Mouse (Mus musculus) gastrocnemius, postnatal 25 days (tissue): ENCODE measurements around the gene Nav1. TPM values are rescaled to one million over a fixed set of nuclear protein-coding genes. Genes with fewer than 3 reads are reported as not detected.
A peak's percentile ranks its signal among the peaks of the same experiment; 100 is the strongest.

ENCODE experiments used
- DNase-seq: peaks from one replicate; pipeline ENCODE4 v3.0.0; 2022
- long read RNA-seq, 2 experiments: library from polyadenylated mRNA; stranded (forward); transcript quantifications; one replicate each; pipeline ENCODE4 v2.0.0; 2021
- total RNA-seq, 2 experiments: library from RNA; stranded (reverse); gene quantifications; 1 replicate in 1 of 2; 2 replicates in 1 of 2; pipeline ENCODE4 v1.2.3; 2021

The Nav1 gene
- total RNA-seq = 10 to 100 TPM in 1 of 2 experiments, 1 to 10 TPM in 1; 7.9 to 11.1 TPM
- long read RNA-seq, experiment 1, partial matches to known transcripts = 0 of 3 reads
- long read RNA-seq, experiment 1, other reads (novel, unspliced or antisense) = 3 of 3 reads
- long read RNA-seq, experiment 2, partial matches to known transcripts = 0 of 2 reads
- long read RNA-seq, experiment 2, other reads (novel, unspliced or antisense) = 2 of 2 reads

- DNase-seq = no peak
These were observed at the start of gene Nav1 for GRCm38 (mm10) chr1:135607019-135607418. TSS of gene Nav1 (minus strand) at chr1:135607295.

GRCm38 (mm10) chr1:135653909-135654308, 46.8 kb upstream of the Nav1 start:
- no peak for DNase-seq

- no peak for DNase-seq
These were observed 38.5 kb upstream of the Nav1 start for GRCm38 (mm10) chr1:135645459-135646195.

GRCm38 (mm10) chr1:135644110-135644509, 37.0 kb upstream of the Nav1 start:
- no peak for DNase-seq

GRCm38 (mm10) chr1:135643691-135644090, 36.6 kb upstream of the Nav1 start:
- no peak for DNase-seq

- no peak for DNase-seq
These were observed 32.8 kb upstream of the Nav1 start for GRCm38 (mm10) chr1:135639853-135640252.

- no peak for DNase-seq
These were observed 32.0 kb upstream of the Nav1 start for GRCm38 (mm10) chr1:135639093-135639492.

- no peak for DNase-seq
These were observed 30.5 kb upstream of the Nav1 start for GRCm38 (mm10) chr1:135637574-135638008.

GRCm38 (mm10) chr1:135636111-135636511, 29.0 kb upstream of the Nav1 start:
- DNase-seq = no peak

- DNase-seq = no peak
These were observed 28.4 kb upstream of the Nav1 start for GRCm38 (mm10) chr1:135635323-135636064.

- no peak for DNase-seq
These were observed 27.7 kb upstream of the Nav1 start for GRCm38 (mm10) chr1:135634791-135635190.

GRCm38 (mm10) chr1:135633884-135634283, 26.8 kb upstream of the Nav1 start:
- DNase-seq = no peak

GRCm38 (mm10) chr1:135633478-135633877, 26.4 kb upstream of the Nav1 start:
- no peak for DNase-seq

- no peak for DNase-seq
These were observed 25.1 kb upstream of the Nav1 start for GRCm38 (mm10) chr1:135632199-135632598.

GRCm38 (mm10) chr1:135631515-135631914, 24.4 kb upstream of the Nav1 start:
- DNase-seq = peak; percentile 80

- no peak for DNase-seq
These were observed 22.8 kb upstream of the Nav1 start for GRCm38 (mm10) chr1:135629846-135630245.

GRCm38 (mm10) chr1:135626218-135626617, 19.1 kb upstream of the Nav1 start:
- DNase-seq = no peak

- no peak for DNase-seq
These were observed 18.6 kb upstream of the Nav1 start for GRCm38 (mm10) chr1:135625741-135626140.

- no peak for DNase-seq
These were observed 17.6 kb upstream of the Nav1 start for GRCm38 (mm10) chr1:135624646-135625045.

GRCm38 (mm10) chr1:135623136-135623535, 16.0 kb upstream of the Nav1 start:
- DNase-seq = no peak

- DNase-seq = peak; percentile 30
These were observed 14.2 kb upstream of the Nav1 start for GRCm38 (mm10) chr1:135621307-135621706.

- DNase-seq = no peak
These were observed 12.9 kb upstream of the Nav1 start for GRCm38 (mm10) chr1:135619932-135620391.

GRCm38 (mm10) chr1:135619130-135619529, 12.0 kb upstream of the Nav1 start:
- DNase-seq = no peak
